Mouse (Mus musculus): ENCODE data around the gene Zfc3h1. TPM values are rescaled to one million over a fixed set of nuclear protein-coding genes. Genes with fewer than 3 reads are reported as not detected.

The Zfc3h1 gene
- polyA plus RNA-seq, 1 experiment from 2014 or later = 21.9 TPM

DNA sequence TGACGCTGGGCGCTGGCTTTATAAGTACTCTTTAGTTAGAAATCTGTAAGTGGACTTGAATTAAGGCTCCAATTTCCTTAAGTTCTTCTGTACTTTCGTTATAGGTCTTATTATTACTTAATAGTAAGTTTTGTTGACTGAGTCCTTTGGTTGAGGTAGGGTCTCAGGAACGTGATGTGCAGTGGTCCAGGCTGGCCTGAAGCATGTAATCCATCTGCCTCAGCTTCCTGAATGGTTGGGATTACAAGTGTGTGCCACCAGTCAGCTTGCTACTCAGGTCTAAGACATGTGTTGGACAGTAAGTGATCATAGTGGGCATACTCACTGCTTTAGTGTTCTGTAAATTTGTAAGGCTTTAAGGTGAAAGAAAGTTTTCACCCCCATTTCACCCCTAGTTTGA lies 6.3 kb downstream of the Zfc3h1 start:
- ATAC-seq (ENCODE audit: insufficient number of reproducible peaks, low FRiP score, low TSS enrichment, low read depth) = no peak
- Histone ChIP-seq H3K27ac (no peak overlapping the region), H3K36me3 (peaks cover 32% of the 10 kb centered on the region), H3K4me2 (no peak overlapping the region), H3K9me3 (no peaks in the 10 kb centered on the region), H3K4me1 (peaks cover 8% of the 10 kb centered on the region), H3K27me3 (no peaks in the 10 kb centered on the region), H3K4me3 (no peak overlapping the region), H3K9ac (no peak overlapping the region)
- 90% methylated on average over 4 of the region's 4 CpGs for WGBS

DNA sequence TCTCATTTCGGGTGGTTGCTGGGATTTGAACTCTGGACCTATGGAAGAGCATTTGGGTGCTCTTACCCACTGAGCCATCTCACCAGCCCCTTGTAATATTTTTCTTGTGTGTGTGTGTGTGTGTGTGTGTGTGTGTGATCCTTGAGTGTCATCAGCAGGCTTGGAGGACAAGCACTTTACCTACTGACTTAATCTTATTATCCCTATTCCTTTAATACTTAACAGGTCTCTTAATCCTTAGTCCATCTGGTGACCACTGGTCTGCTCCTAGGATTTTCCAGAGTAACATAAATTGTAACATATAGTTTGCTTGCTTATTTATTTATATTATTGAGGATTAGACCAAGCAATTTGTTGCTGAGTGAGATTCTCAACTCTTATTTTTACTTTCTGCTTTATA lies 7.1 kb downstream of the Zfc3h1 start:
- no peaks in the 10 kb centered on the region for H3K27me3 ChIP-seq
- H3K4me2 ChIP-seq = no peak overlapping the region
- peaks cover 9% of the 10 kb centered on the region for H3K4me1 ChIP-seq
- H3K9ac ChIP-seq = no peak overlapping the region
- H3K27ac ChIP-seq = no peak overlapping the region
- ATAC-seq (ENCODE audit: insufficient number of reproducible peaks, low FRiP score, low TSS enrichment, low read depth) = no peak
- H3K36me3 ChIP-seq = peaks cover 32% of the 10 kb centered on the region
- no peaks in the 10 kb centered on the region for H3K9me3 ChIP-seq
- no peak overlapping the region for H3K4me3 ChIP-seq
- WGBS = 84% methylated on average over 1 of the region's 1 CpGs

DNA sequence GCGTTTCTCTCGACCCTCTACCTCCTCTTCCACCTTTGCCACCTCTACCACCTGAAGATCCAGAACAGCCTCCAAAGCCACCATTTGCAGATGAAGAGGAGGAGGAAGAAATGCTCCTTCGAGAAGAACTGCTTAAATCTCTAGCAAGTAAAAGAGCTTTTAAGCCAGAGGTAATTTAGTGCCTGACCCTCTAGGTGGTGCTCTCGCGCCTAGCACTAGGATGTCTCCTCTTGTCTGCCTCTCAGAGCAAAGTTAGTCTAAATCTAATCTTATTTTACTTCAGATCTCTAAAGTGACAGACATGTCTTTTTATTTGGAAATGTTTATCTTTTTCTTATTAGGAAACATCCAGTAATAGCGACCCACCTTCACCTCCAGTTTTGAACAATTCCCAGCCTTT lies 21.6 kb downstream of the Zfc3h1 start:
- Histone ChIP-seq H3K4me1 (no peaks in the 10 kb centered on the region), H3K4me2 (no peak overlapping the region), H3K4me3 (no peak overlapping the region), H3K9ac (no peak overlapping the region), H3K9me3 (no peaks in the 10 kb centered on the region), H3K36me3 (peaks cover 67% of the 10 kb centered on the region), H3K27ac (no peak overlapping the region), H3K27me3 (no peaks in the 10 kb centered on the region)
- ATAC-seq (ENCODE audit: insufficient number of reproducible peaks, low FRiP score, low TSS enrichment, low read depth) = no peak
- WGBS = 71% methylated on average over 6 of the region's 6 CpGs

DNA sequence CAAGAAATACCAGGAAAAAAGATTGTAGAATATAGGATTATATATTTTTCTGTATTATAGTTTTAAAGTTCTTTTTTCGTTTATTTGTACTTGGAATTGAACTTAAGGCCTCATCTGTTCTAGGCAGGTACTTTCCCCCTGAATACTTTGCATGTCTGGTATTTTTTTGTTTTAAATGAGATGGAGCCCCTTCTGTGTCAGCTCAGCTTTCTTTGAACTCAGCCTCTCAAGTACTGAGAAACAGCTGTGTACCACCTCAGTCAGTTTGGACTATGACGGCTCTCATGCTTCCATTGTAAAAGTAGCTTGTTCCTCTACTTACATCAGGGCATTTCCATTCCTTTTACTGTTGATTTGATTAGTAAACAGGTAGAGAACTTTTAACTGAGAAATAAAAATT lies 28.7 kb downstream of the Zfc3h1 start:
- H3K27me3 ChIP-seq = no peaks in the 10 kb centered on the region
- no peak overlapping the region for H3K4me2 ChIP-seq
- peaks cover 72% of the 10 kb centered on the region for H3K36me3 ChIP-seq
- no peak for ATAC-seq (ENCODE audit: insufficient number of reproducible peaks, low FRiP score, low TSS enrichment, low read depth)
- no peak overlapping the region for H3K9ac ChIP-seq
- H3K4me3 ChIP-seq = no peak overlapping the region
- no peak overlapping the region for H3K27ac ChIP-seq
- H3K4me1 ChIP-seq = no peaks in the 10 kb centered on the region
- WGBS = 79% methylated on average over 2 of the region's 2 CpGs
- no peaks in the 10 kb centered on the region for H3K9me3 ChIP-seq

DNA sequence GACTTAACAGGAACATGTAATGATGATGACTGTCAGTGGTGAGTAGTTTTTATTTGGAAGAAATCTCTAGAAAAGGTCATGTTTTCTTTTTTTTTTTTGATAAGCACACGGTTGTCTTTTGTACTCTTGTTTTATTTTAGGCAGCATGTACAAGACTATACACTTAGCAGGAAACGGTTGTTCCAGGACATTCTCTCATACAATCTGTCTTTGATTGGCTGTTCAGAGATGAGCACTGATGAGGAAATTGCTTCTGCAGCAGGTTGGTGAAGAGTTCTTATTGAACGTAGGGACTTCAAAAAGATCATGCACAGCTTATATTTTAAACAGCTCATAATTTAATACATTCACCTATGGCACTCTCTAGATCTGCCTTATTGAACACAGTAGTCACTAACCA lies 29.3 kb downstream of the Zfc3h1 start:
- Histone ChIP-seq H3K4me1 (no peaks in the 10 kb centered on the region), H3K27me3 (no peaks in the 10 kb centered on the region), H3K4me2 (no peak overlapping the region), H3K36me3 (peaks cover 73% of the 10 kb centered on the region), H3K27ac (no peak overlapping the region), H3K4me3 (no peak overlapping the region), H3K9me3 (no peaks in the 10 kb centered on the region), H3K9ac (no peak overlapping the region)
- no peak for ATAC-seq (ENCODE audit: insufficient number of reproducible peaks, low FRiP score, low TSS enrichment, low read depth)
- WGBS = 87% methylated on average over 3 of the region's 3 CpGs

DNA sequence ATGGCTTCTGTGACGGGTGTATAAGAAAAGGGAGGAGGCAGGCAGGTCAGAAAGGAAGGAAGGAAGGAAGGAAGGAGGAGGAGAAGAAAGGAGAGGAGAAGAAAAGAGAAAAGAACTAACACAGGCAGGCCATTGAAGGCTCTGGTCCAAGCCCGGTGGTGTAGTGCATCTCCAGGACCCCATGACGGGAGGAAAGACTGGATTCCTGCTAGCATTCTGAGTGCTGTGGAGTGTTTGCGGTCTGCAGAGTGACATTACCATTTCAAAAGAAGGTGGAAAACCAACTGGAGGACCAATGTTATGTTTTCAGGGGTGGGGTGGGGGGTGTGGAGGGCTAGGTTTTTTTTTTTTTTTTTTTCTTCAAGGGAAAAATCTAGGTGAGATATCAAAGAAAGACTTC lies 37.2 kb downstream of the Zfc3h1 start:
- 88% methylated on average over 4 of the region's 4 CpGs for WGBS
- ATAC-seq (ENCODE audit: insufficient number of reproducible peaks, low FRiP score, low TSS enrichment, low read depth) = no peak
- Histone ChIP-seq H3K4me2 (no peak overlapping the region), H3K9ac (no peak overlapping the region), H3K4me1 (no peaks in the 10 kb centered on the region), H3K27me3 (no peaks in the 10 kb centered on the region), H3K36me3 (peaks cover 56% of the 10 kb centered on the region), H3K9me3 (no peaks in the 10 kb centered on the region), H3K27ac (no peak overlapping the region), H3K4me3 (no peak overlapping the region)

DNA sequence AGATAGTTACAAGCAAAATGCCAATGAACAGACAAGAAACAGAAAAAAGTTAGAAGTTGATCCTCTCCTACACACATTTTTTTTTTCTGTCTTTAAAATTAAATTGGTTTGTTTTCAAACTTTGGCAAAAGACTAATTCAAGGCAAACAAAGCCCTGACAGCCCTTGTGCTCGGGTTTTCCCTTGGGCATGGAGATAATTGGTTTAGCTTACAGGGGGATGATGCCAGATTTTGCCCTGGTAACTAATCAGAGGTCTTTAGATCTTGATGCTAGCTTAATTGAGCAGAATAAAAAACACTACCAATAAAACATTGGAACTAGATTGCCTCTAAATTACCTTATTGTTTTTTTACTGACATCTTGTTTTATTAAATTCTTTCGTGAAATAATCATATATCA lies 40.6 kb downstream of the Zfc3h1 start:
- ATAC-seq (ENCODE audit: insufficient number of reproducible peaks, low FRiP score, low TSS enrichment, low read depth) = no peak
- H3K36me3 ChIP-seq = peaks cover 60% of the 10 kb centered on the region
- no peak overlapping the region for H3K9ac ChIP-seq
- H3K4me2 ChIP-seq = no peak overlapping the region
- 61% methylated on average over 2 of the region's 2 CpGs for WGBS
- H3K4me3 ChIP-seq = no peak overlapping the region
- no peaks in the 10 kb centered on the region for H3K4me1 ChIP-seq
- no peaks in the 10 kb centered on the region for H3K9me3 ChIP-seq
- no peaks in the 10 kb centered on the region for H3K27me3 ChIP-seq
- no peak overlapping the region for H3K27ac ChIP-seq

DNA sequence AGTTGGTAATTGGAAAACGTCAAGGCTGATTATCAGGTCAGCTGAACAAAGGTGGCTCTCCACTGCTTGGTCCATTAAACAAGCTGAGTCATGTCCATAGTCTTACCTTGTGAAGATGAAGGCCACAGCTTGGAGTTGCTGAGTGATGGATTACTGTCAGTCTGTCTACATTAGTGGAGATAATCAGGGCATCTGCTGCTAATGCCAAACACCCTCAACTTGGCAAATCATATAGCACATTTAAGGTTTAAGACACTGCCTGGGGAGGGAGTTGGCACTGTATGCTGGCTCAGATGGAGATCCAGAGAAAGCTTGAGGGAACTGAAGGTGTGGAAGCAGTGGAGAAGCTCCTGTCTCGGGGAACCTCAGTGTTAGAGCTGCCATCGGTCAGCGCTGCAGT lies 52.5 kb downstream of the Zfc3h1 start:
- Histone ChIP-seq H3K4me1 (no peaks in the 10 kb centered on the region), H3K9ac (no peak overlapping the region), H3K27ac (no peak overlapping the region), H3K36me3 (peaks cover 29% of the 10 kb centered on the region), H3K4me3 (no peak overlapping the region), H3K4me2 (no peak overlapping the region), H3K27me3 (no peaks in the 10 kb centered on the region), H3K9me3 (no peaks in the 10 kb centered on the region)
- WGBS = 85% methylated on average over 4 of the region's 4 CpGs
- no peak for ATAC-seq (ENCODE audit: insufficient number of reproducible peaks, low FRiP score, low TSS enrichment, low read depth)

DNA sequence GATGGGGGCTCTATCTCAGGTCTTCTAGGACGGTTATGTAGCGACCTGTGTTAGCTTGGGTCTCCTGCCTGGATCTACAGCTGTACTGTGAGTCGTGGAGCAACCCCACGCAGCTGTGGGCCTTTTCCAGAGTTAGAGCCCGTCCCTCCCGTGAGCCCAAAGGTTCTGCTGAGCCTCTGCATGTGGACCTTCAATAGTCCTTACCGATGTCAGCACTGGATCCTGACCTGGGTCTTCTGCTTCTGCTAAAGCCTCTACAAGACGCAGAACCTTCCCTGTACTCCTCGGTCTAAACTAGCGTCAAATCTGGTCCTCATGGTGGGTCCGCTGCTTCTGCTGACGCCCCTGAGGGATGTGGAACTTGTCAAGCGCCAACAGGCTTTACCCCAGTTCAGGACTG lies 63.9 kb downstream of the Zfc3h1 start:
- no peak overlapping the region for H3K4me2 ChIP-seq
- ATAC-seq (ENCODE audit: insufficient number of reproducible peaks, low FRiP score, low TSS enrichment, low read depth) = no peak
- no peaks in the 10 kb centered on the region for H3K36me3 ChIP-seq
- 91% methylated on average over 13 of the region's 13 CpGs for WGBS
- H3K4me1 ChIP-seq = no peaks in the 10 kb centered on the region
- H3K27me3 ChIP-seq = no peaks in the 10 kb centered on the region
- H3K27ac ChIP-seq = no peak overlapping the region
- H3K9me3 ChIP-seq = no peaks in the 10 kb centered on the region
- no peak overlapping the region for H3K9ac ChIP-seq
- H3K4me3 ChIP-seq = no peak overlapping the region

DNA sequence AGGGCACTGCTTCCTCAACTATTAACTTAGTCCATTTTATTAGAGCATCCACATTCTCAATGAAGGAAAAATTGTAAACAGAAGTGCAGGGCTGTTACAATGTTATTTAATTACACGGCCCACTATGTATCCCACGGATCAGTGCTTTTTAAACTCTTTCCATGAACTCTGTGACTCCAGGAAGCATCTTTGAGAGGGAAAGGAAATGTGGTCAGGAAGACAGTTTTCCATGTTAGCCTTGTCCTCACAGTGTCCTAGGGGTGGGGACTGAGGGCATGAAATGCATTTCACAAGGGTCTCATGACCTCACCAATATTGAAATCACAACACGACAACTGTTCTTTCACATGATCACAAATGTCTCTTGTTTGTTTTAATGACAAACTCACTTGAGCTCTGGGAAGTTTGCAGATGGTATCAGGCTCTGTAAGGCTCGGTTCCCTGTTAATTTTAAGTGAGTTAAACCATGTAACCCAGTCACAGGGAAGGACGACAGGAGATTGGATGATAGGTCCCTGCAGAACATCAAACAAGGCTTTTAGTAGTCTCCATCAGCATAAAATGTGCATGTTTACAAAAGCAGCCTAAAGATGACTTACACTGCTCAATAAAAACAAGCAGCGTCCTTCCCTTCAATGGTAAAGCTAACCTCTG lies 72.7 kb downstream of the Zfc3h1 start:
- no peaks in the 10 kb centered on the region for H3K4me1 ChIP-seq
- H3K27ac ChIP-seq = no peak overlapping the region
- H3K27me3 ChIP-seq = no peaks in the 10 kb centered on the region
- no peak overlapping the region for H3K4me2 ChIP-seq
- no peaks in the 10 kb centered on the region for H3K9me3 ChIP-seq
- no peak overlapping the region for H3K4me3 ChIP-seq
- no peaks in the 10 kb centered on the region for H3K36me3 ChIP-seq
- ATAC-seq (ENCODE audit: insufficient number of reproducible peaks, low FRiP score, low TSS enrichment, low read depth) = no peak
- WGBS = 33% methylated on average over 6 of the region's 6 CpGs
- H3K9ac ChIP-seq = no peak overlapping the region

DNA sequence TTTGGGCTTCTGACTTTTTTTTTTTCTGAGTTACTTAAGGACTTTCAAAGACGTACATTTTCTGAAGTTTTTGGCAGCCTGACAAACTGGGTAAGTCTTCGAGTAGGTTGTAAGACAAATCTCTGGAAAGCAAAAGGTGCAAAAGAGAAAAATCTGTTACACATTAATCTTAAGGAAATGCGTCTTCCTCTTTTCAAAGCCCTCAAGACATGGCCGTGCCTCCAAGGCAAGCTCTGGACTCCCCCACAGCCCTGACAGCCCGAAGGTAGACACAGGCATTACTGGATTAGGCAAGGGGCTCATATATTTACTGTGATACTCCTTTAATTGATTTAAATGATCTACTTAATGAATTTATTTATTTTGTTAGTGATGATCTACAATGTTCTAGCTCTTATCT lies 77.9 kb downstream of the Zfc3h1 start:
- Histone ChIP-seq H3K4me1 (no peaks in the 10 kb centered on the region), H3K4me2 (no peak overlapping the region), H3K9me3 (no peaks in the 10 kb centered on the region), H3K27me3 (no peaks in the 10 kb centered on the region), H3K27ac (no peak overlapping the region), H3K4me3 (no peak overlapping the region), H3K36me3 (no peaks in the 10 kb centered on the region), H3K9ac (no peak overlapping the region)
- no peak for ATAC-seq (ENCODE audit: insufficient number of reproducible peaks, low FRiP score, low TSS enrichment, low read depth)
- 40% methylated on average over 5 of the region's 5 CpGs for WGBS

DNA sequence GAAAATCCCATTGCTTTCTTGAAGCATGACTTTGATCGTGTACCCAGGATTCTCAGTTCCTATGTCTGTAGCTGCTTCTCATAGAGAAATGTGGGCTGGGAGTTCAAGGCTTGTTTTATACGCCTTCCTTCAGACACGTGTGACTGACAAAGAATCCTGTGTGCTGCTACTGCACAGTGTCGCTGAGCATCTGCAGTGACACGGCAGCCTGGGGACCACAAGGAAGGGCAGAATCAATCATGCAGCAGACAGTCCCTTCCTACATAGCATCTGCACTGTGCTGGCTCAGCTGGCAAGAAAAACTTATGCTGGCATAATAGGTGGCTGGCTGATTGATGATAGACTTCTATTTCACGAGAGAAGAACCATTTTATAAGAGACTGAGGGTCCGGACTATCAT lies 80.3 kb downstream of the Zfc3h1 start:
- Histone ChIP-seq H3K9me3 (no peaks in the 10 kb centered on the region), H3K4me2 (no peak overlapping the region), H3K27me3 (no peaks in the 10 kb centered on the region), H3K4me1 (no peaks in the 10 kb centered on the region), H3K36me3 (no peaks in the 10 kb centered on the region), H3K9ac (no peak overlapping the region), H3K4me3 (no peak overlapping the region), H3K27ac (no peak overlapping the region)
- 83% methylated on average over 7 of the region's 7 CpGs for WGBS
- no peak for ATAC-seq (ENCODE audit: insufficient number of reproducible peaks, low FRiP score, low TSS enrichment, low read depth)

DNA sequence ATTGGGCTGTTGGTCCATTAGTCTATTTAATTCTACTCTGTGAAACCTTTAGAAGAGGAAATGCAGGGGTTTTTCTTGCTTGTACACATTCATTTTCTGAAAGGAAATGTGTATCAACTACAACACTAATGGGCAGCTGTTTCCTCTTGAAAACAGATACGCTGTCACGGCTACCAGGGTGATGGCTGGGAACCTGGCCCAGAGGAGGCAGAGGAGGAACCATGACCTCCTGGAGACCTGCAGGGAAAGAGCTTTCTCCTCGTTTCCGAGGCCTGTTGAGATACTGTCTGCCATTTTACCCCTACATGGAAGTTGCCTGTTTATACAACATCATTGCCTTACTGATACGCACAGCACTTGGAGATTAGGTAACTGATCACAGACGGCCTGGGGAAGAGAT lies 81.0 kb downstream of the Zfc3h1 start:
- 60% methylated on average over 6 of the region's 6 CpGs for WGBS
- H3K9me3 ChIP-seq = no peaks in the 10 kb centered on the region
- H3K27ac ChIP-seq = no peak overlapping the region
- no peaks in the 10 kb centered on the region for H3K36me3 ChIP-seq
- no peaks in the 10 kb centered on the region for H3K27me3 ChIP-seq
- H3K4me3 ChIP-seq = no peak overlapping the region
- H3K4me1 ChIP-seq = no peaks in the 10 kb centered on the region
- H3K9ac ChIP-seq = no peak overlapping the region
- no peak for ATAC-seq (ENCODE audit: insufficient number of reproducible peaks, low FRiP score, low TSS enrichment, low read depth)
- no peak overlapping the region for H3K4me2 ChIP-seq

Data from limb, embryonic 15.5 days (tissue).